Mouse (Mus musculus) testis, postnatal 10 days (tissue): Measurements from ENCODE around the gene Hmg20b.

Source experiments
- DNase-seq: peaks from one replicate; pipeline ENCODE4 v3.0.0; 2021; ENCODE audit warnings: low spot score

Hmg20b gene

DNA sequence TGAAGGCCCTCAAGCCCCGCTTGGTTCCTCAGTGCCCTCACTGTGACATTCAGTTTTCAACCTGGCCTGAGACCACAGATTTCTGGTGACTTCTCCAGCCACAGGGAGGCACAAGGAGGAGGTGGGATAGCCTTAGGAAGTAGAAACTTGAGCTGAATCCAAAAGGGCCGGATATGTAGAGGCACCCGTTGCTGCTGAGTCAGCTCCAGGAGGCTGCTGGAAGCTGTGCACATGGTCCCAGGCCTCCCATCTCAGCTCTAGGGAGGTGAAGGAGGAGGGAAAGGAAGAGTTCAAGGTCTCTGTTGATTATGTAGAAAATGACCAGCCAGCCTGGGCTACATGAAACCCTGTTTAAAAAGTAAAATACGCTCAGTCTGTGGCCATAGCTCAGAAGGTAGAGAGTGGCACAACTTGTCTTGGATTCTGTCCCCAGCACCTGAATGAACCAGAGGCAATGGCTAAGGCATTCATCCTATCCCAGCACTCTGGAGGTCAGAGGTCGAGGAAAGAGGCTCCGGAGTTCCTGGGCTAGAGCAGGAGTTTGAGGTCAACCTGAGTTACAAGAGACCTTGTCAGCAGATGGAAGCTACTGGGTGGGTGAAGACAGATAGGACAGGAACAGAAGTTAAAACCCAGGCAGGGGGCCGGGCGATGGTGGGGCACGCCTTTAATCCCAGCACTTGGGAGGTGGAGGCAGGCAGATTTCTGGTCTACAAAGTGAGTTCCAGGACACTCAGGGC lies 4.6 kb upstream of the Hmg20b start:
- no peak for DNase-seq

DNA sequence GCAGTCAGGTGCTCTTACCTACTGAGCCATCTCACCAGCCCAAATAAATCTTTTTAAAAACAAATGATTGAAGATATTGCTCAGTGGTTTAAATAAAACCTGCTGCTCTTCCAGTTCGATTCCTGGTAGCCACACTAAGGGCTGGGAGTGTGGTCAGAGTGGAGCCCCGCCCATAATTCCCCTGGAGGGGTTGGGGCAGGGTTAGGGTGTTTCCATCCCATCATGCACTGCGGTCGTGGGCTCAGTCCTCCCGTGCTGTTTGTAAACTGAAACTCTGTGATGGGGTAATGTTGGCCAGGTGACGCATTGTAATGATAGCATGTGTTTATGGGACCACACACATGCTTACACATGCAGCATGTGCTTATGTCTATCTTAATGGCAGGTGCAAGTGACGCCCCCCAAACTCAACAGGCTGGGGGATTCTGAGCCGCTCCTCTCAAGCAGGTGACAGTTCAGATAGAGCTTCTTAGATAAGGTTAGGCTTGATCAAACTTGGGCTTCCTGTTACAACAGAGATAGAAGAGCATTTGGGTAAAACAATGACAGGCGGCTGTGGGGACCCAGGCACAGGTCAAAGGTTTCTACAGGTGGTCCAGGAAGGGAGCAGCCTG lies 1.5 kb upstream of the Hmg20b start:
- DNase-seq = no peak

DNA sequence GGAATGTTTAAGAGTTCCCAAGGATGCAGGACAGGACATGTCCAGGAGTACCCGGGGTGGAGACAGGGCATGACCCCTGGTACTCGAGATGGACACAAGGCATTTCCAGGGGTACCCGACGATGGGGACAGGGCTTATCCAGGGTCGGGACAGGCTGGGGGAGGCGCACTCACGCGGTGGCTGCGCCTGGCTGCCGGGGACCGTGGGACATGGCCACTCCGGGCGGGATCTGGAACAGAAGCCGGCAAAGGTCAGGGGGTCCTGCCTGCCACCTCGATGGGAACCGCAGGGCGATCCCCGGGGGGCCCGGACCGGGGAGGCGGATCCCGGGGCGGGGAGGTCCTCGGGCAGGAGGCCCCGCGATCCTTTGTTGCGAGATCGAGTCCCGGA lies 324 bp downstream of the Hmg20b start:
- no peak for DNase-seq

DNA sequence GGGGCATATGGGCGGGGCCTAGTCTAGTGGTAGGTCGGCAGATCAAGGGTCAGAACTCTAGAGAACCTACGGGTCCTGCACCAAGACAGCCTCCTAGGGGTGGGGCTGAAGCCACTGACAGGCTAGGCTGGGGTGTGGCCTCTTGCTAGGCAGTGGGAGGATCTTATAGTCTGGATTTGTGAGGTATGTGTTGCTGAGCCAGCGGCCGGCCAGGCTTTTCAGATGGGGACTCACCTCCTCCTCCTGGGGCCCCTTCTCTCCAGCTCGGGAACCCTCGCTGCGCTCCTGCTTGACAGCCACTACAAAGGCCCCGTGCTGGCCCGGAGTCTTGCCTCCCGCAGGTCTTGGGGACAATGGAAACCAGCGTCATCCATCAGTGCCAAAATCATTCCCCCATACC lies 1.1 kb downstream of the Hmg20b start:
- DNase-seq = peak; percentile 74

DNA sequence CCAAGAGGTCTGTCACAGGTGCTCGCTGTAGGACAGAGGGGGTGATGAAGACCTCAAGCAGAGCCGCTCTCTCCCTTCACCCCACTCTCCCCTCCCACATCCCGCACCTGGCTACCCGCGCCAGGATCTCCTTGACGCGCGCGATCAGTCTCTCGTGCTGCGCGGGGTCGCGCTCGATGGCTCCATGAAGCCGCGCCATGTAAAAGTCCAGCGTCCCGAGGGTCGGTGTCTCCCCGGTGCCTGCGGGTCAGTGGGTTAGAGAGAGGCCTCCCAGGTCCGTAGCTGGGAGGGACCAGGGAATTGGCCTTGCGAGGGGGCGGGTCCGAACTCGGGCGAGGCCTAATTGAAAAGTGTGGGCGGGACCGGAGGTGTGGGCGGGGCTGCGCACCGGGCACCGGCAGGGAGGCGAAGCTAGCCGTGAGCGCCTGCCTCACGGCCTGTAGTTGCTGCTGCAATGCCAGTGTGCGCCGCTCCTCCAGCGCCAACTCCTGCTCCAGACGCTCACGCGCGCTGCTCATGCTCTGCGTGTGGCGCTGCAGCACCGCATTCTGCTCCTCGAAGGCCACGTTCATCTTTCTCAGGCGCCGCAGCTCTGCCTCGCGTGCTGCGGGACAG lies 3.7 kb downstream of the Hmg20b start:
- peak; percentile 91 for DNase-seq

DNA sequence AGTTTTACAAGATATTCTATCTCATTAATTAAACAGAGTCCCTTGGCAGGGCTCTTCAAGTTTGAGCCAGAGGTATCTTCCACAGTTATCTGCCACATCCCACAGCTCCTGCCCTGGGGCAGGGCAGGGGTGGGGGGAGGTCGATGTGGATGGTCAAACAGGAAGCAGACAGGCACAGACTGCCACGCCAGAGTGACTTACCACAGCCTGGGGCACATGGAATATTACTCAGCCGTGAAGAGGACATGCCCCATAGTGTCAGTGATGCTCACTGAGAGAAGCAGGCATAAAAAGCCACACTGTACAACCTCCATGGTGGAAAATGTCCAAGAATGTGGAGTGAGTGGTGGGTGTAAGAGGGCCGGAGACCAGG lies 5.1 kb downstream of the Hmg20b start:
- no peak for DNase-seq

DNA sequence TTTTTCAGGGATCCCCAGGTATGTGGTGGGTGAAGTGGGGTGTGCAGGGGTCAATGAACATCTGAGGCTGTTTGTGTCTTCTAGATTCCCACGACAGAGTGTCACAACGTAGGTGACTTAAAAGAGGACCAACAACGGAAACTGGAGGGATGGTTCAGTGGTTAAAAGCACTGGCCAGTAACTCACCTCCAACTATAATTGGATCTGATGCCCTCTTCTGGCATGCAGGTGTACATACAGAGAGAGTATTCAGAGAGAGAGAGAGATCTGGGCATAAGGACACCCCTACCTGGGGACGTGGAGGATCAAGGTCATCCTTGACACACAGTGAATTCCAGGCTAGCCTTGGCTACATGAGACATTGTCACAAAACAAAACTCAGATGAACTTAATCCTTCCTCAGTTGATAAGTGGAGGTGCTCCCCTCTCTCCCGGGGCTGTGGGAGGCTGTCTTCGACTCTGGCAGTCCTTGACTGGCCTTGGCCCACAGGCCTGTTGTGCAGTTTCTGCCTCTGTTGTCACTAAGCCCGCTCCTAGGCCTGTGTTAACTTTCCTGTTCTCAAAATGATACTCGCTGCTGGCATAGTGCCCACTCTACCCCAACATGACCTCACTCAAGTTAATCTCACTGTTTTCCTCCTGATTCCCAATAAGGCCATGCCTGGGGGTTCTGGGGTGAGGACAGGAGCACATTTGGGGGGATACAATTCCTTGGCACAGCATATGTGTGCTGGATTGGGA lies 5.7 kb downstream of the Hmg20b start:
- peak; percentile 90 for DNase-seq

DNA sequence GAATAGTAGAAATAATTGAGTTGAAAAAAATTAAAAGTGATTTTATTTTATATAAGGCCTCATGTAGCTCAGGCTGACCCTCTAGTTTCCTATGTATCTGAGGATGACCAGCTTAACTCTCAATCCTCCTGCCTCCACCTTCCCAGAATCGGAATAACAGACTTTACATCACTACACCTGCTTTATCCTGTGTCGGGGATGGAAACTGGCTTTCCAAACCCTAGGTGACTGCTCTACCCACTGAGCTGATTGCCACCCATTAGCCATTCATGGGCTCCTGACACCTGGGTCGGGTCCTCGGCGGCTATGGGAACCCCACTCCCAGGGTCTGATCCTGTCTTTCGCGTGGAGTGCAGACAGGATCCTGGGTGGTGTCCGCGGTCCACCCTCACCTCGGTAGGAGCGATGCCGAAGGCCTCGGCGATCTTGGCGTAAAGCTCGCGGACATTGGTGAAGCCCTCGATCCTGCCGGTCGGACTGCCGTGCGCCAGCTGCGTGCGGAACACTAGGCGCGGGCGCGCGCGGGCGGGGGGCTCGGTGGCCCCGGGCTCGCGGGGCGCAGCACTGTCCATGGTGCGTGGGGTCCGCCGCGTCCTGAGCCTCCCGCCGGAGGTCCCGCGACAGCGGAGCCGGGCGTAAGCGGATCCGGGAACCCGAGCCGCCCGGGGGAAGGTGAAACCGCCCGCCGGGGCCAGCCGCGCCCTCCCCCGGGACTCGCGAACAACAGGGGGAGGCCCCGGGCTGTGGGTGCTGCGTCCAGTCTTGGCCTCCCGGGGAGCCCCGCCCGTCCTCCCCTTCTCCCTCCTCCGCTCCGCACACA lies 7.4 kb downstream of the Hmg20b start, which contains the start of gene Gipc3:
Gipc3 (minus strand) TSS at position 581 of the 820 bp plus-strand sequence.
- DNase-seq = no peak

DNA sequence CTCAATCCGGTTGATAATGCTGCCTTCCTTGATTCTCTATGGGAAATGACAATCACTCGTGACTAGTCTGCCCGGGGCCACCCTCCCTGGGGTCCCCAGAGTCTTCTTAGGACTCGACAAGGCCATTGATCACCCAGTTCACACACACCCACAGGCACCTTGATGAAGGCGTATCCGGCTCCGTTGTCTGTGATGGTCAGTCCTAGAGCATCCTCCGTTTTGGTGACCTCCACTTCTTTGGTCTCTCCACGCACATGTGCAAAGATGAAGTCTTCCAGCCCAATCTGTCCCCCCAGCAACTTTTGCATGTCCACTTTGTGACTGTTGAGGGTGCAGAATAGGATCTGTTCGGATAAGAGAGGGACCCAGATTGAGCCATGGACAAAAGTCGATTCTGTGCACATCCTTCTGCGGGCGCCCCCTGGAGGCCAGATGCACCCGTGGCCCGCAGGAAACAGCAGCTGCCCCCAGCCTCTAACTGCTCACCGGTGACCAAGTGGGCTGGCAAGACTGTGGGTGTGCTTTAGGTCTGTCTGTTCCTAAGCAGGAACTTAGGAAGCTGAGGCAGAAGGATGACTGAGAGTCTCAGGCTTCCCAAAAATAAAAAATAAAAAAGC lies 8.8 kb downstream of the Hmg20b start:
- peak; percentile 92 for DNase-seq

DNA sequence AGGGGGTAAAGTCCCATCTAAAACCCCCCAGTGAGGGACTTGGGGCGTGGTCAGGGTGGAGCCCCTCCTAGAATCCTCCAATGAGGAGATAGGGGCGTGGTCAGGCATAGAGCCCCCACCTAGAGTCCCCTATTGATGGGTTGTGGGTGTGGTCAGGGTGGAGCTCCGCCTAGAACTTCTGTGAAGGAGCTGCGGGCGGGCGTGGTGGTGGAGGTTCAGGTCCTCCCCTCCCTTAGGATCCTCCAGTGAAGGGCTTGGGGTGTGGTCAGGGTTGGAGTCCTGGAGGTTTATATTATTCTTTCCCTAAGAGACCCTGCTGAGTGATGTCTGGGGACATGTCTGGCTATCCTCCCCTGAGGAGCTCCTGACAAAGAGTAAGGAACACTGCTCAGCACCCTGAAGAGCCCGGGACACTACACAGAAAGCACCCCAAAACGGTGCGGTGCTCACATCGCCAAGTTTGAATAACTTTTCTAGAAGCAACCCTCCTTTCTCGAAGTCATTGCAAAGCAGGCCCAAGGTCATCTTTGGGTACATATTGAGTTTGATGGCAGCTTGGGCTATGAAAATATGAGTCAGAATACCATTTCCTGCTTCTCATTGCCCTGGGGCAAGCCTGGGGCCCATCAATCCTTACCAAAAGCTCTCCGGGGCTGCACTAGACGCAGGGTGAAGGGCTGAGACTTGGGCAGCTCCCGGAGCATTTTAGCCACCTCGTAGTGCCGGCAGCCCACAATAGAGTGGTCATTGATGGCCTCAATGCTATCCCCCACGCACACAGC lies 9.5 kb downstream of the Hmg20b start:
- DNase-seq = peak; percentile 60

DNA sequence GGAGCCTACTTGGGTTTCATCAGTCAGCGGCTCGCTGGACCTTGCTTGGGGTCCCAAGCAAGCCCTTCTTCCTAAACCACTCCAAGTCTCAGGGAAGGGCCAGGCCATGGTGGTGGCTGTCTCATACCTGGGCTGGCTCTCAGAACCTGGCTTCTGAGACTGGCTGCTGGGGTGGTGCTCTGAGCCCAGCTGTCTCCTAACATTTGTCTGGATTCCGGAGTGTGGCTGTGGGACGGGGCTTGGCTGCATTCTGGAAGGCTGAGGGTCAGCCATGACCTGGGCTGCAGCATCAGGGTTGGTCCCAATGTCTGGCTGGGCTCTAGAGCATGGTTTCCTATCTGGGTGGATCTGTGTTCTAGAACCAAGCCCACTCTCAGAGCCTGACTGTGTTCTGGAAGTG lies 13.7 kb downstream of the Hmg20b start:
- DNase-seq = no peak

DNA sequence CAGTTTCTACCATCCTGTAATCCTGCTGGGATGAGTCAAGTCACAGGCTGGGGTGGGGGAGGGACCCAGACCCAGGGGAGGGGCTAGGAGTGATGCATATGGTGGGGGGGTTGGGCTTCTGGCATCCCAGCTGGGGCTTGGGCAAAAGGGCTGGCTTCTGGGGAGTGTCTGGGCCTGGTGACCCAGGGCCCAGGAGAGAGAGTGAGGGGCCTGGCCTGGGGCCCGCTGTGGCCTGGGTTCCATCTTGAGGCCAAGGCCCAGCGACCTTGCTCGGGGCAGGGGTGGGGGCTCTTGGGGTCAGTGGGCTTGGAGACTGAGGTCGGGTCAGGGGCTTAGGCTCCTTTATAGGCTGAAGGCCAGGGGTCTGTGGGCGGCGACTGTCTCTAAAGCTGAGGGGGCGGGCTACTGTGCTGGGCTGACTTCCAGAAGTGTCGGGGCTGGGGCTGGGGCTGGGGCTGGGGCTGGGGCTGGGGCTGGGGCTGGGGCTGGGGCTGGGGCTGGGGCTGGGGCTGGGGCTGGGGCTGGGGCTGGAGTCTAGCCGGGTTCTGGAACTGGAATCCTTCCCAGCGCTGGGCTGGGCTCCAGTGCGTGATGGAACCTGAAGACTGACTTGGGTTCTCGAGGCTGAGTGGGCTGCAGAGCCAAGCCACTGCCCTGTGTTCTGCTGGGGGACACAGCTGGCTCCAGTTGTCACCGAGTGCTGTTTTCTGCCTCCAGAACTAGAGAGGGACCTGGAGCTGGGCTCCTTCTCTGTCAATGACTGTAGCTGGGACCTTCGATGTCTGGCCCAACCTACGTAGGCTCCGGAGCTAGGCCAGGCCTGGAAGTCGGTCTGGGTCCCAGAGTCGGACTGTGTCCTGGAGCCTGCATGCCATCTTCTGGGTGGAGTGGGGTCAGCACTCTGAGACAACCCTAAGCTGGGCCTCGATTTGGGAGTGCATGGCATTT lies 14.6 kb downstream of the Hmg20b start:
- no peak for DNase-seq

DNA sequence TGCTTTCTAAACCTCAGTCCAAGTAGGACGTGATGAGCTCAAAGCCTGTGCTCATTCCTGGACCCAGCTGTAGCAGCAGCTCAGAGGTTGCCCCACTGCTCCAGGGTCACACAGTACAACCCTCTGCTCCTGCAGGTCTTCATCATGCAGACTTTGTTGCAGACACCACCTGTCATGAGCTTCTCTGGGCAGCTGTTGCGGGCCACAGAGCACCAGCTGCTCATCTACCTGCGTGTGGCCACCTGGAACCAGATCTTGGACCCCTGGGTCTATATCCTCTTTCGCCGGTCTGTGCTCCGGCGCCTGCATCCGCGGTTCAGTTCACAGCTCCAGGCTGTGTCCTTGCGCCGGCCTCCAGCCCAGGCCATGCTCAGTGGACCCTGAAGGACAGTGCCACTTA lies 16.0 kb downstream of the Hmg20b start:
- no peak for DNase-seq

DNA sequence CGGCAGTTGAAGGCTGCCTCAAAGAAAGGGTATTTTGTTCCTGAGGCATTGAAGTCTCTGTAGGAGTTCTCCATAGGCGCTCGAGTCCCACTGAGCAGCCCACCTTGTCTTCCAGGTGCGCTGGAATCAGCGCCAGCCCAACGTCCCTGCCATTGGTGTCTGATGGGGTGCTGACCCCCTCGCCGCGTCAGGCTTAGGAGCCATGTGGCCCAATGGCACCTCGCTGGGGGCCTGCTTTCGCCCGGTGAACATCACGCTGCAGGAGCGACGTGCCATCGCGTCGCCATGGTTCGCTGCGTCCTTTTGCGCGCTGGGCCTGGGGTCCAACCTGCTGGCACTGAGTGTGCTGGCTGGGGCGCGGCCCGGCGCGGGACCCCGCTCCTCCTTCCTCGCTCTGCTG lies 18.0 kb downstream of the Hmg20b start:
- DNase-seq = no peak

DNA sequence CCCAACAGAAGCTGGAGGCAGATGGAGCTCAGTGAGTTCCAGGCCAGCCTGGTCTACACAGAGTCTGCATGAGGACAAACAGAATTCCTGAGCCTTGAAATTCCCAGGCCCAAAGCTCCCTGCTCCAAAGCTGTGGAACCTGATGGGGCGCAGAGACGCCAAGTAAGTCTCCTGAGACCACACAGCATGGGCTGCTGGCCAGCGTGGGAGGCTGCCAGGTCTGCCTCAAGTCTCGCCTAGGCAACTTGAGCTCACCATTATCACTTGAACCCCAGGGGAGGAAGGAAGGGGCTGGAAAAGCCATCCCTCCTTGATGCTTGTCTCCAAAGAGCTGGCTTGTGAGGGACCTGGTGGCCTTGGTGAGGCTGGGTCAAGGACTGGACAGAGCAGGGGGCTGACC lies 20.3 kb downstream of the Hmg20b start:
- peak; percentile 71 for DNase-seq

DNA sequence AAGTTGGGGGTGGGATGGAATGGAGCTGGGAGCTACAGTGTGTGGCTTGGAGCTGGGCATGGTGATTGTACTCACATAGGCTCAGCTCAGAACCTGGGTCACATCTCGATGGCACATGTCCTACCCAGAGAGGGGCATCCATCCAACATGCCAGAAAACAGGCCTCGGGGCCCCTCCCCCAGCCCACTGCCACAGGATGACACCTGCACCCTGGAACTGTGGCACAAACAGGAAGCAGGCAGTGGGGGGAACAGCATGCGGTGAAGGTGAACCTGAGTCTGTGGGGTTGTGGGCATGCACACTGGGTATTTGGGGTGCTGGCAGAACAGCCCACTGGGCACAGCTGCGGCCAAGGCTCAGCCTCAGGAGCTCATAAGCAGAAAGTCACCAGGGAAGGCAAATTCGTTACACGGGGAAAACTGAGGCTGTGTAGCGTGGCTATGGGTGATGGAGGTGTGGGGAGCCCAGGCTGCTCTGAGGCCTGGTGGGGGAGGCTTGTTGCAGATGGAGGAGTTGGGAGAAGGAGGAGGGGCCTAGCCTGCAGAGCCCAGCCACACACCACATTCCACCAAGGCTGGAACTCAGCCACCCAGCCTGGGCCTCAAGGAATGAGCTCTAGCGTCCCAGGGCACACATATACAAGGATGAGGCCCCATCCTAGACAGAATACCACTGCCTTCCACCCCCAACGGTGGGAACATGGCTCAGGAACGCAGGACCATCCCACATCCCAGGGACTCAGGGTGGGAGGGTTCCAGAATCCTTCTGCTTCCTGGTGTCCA lies 20.9 kb downstream of the Hmg20b start:
- peak; percentile 77 for DNase-seq

DNA sequence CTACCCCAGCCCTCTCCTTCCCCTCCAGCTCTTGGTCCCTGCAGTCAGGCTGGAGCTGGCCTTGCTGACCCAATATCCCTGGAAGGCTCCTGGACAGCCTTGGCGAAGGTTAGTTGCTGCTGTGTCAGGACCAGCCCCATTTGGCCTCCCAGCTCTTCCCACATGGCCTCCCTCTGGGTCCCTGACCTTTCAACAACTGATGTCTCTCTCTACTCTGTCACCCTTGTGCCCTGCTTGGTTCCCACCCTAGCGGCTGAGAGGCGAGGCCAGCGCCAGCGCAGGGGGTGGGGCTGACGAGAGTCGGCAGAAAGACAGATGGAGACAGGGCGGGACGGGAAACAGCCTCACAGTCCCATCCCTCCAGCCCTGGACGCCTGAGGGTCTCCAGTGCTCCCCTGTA lies 21.9 kb downstream of the Hmg20b start, which contains the start of gene Tbxa2r:
Tbxa2r (plus strand) TSS at position 346 of the 400 bp plus-strand sequence.
- peak; percentile 81 for DNase-seq

DNA sequence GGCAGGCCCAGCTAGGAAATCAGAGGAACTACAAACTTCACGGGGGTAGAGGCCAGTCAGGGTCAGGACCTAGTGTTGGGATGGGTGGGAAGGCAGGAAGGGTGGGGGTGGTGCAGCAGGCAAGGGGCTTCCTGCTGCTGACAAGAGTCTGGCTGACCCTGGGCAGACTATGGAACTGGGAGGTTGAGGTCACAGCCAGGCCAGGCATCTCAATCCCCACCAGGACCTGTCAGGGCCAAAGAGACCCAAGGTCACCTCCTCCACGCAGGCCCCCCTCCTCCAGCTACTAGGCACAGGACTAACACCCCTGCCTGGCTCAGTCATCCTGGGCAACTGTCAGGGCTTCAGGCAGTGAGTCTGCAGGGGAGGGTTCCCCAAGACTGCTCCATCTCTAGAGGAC lies 22.3 kb downstream of the Hmg20b start:
- DNase-seq = no peak

DNA sequence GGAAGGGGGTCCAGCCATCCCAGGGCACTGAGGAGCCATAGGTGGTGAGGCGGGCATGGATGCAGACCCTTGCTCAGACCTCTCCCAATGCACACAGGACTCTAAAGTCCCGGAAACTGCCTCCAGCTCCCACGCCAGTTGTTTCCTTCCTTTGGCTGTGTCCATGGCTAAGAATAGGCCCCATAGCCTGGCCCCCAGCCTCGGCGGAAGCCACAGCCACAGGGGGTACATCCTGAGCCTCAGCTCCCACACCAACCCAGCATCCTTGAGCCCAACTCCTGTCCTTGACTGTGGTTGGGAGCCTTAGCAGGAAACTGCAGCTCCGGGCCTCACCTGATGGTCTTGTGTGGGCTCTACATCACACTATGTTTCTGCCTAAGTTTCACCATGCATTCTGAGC lies 23.4 kb downstream of the Hmg20b start:
- no peak for DNase-seq
